Mouse (Mus musculus) olfactory bulb, adult 2 months (tissue): Measurements from ENCODE around the gene Fbln5. TPM values are rescaled to one million over a fixed set of nuclear protein-coding genes. Genes with fewer than 3 reads are reported as not detected.

Experiments
- H3K27ac ChIP-seq: fragments of 200-500 bp; 2 replicates; pipeline ENCODE4 v1.5.1; 2012; ENCODE audit warnings: low read depth, low read length; ENCODE audit not compliant: insufficient read depth
- H3K4me1 ChIP-seq: fragments of 200-500 bp; 2 replicates; pipeline ENCODE4 v1.6.1; 2012; ENCODE audit warnings: low read length; ENCODE audit not compliant: control insufficient read depth, insufficient read depth
- H3K4me3 ChIP-seq: fragments of 200-500 bp; 2 replicates; pipeline ENCODE4 v1.5.1; 2012; ENCODE audit warnings: mild to moderate bottlenecking, low read depth, low read length, moderate library complexity; ENCODE audit not compliant: insufficient read depth
- CTCF ChIP-seq: fragments of 200-500 bp; IDR thresholded peaks from 2 replicates; pipeline ENCODE4 v1.5.1; 2012; ENCODE audit warnings: low read depth, mild to moderate bottlenecking, low read length, moderate library complexity; ENCODE audit not compliant: insufficient read depth
- POLR2A ChIP-seq: fragments of 200-500 bp; IDR thresholded peaks from 2 replicates; pipeline ENCODE4 v1.6.1; 2012; ENCODE audit warnings: mild to moderate bottlenecking, low read depth, low read length, moderate library complexity; ENCODE audit not compliant: insufficient read depth
- WGBS: fragments of 180-500 bp; shearing (Covaris S2); methylation state at CpG from one replicate; pipeline ENCODE4 v1.1.7; 2018; 5-methylcytosine and 5-hydroxymethylcytosine counted together
- polyA plus RNA-seq: library from polyadenylated mRNA; stranded (reverse); fragments of >200 nt; gene quantifications from 2 replicates; pipeline ENCODE4 v1.2.4, GENCODE M21; 2012; ENCODE audit warnings: low replicate concordance; ENCODE audit not compliant: missing spikeins, insufficient read depth, insufficient read length

The Fbln5 gene
- polyA plus RNA-seq, 1 experiment: not detected

GRCm38 (mm10) chr12:101758698-101759097, 60.2 kb downstream of the Fbln5 start:
- TF ChIP-seq CTCF (no peak), POLR2A (no peak)
- H3K27ac ChIP-seq: no peak overlapping the region
- H3K4me1 ChIP-seq: no peaks in the 10 kb centered on the region
- no peak overlapping the region for H3K4me3 ChIP-seq

GRCm38 (mm10) chr12:101742375-101742774, 76.5 kb downstream of the Fbln5 start:
- no peak overlapping the region for H3K27ac ChIP-seq
- H3K4me3 ChIP-seq: no peak overlapping the region
- TF ChIP-seq CTCF: no peak
- TF ChIP-seq POLR2A: no peak
- WGBS: 63% methylated on average over 2 of the region's 2 CpGs
- no peaks in the 10 kb centered on the region for H3K4me1 ChIP-seq

- Histone ChIP-seq H3K4me1 (no peaks in the 10 kb centered on the region), H3K27ac (no peak overlapping the region), H3K4me3 (no peak overlapping the region)
- 54% methylated on average over 2 of the region's 2 CpGs for WGBS
- TF ChIP-seq CTCF (no peak), POLR2A (no peak)
Measured at GRCm38 (mm10) chr12:101740486-101740885, 78.4 kb downstream of the Fbln5 start.

GRCm38 (mm10) chr12:101740045-101740444, 78.8 kb downstream of the Fbln5 start:
- no peaks in the 10 kb centered on the region for H3K4me1 ChIP-seq
- TF ChIP-seq CTCF: no peak
- TF ChIP-seq POLR2A: no peak
- WGBS: 62% methylated on average over 2 of the region's 2 CpGs
- no peak overlapping the region for H3K4me3 ChIP-seq
- H3K27ac ChIP-seq: no peak overlapping the region

GRCm38 (mm10) chr12:101718755-101719150, 100.1 kb downstream of the Fbln5 start:
- H3K27ac ChIP-seq: no peak overlapping the region
- H3K4me3 ChIP-seq: peak overlapping the region; percentile 46
- TF ChIP-seq POLR2A: no peak
- TF ChIP-seq CTCF: no peak
- WGBS: under 1% methylated on average over 9 of the region's 9 CpGs
- H3K4me1 ChIP-seq: peaks cover 11% of the 10 kb centered on the region

GRCm38 (mm10) chr12:101718054-101718754, 100.7 kb downstream of the Fbln5 start, which contains the start of gene Tc2n:
TSS of gene Tc2n (minus strand) at chr12:101718523.
- H3K27ac ChIP-seq: no peak within 1 kb of the TSS
- under 1% methylated on average over 75 of the region's 75 CpGs for WGBS

GRCm38 (mm10) chr12:101699176-101699575, 119.7 kb downstream of the Fbln5 start:
- no peak overlapping the region for H3K27ac ChIP-seq
- no peak overlapping the region for H3K4me3 ChIP-seq
- 84% methylated on average over 3 of the region's 3 CpGs for WGBS
- no peaks in the 10 kb centered on the region for H3K4me1 ChIP-seq
- no peak for TF ChIP-seq CTCF
- TF ChIP-seq POLR2A: no peak

More at GRCm38 (mm10) chr12:101718054-101718754, 100.7 kb downstream of the Fbln5 start, which contains the start of gene Tc2n:
- peaks cover 11% of the 10 kb centered on the region for H3K4me1 ChIP-seq
- TF ChIP-seq POLR2A (no peak), CTCF (no peak)
- peak within 1 kb of the TSS; percentile 46 for H3K4me3 ChIP-seq

Other genes with a start within 250 kb of the Fbln5 start
- not detected in 2 replicates for gene Tc2n, start 100.5 kb downstream of the Fbln5 start, polyA plus RNA-seq
- not detected in 2 replicates for gene Trip11, start 94.2 kb upstream of the Fbln5 start, polyA plus RNA-seq
- not detected in 2 replicates for gene Atxn3, start 139.2 kb upstream of the Fbln5 start, polyA plus RNA-seq
- gene Cpsf2, start 156.9 kb upstream of the Fbln5 start, polyA plus RNA-seq: not detected in 2 replicates